Mouse (Mus musculus) heart, postnatal 0 days (tissue): ENCODE data around the gene Eif2s1.

Experiments
- CTCF ChIP-seq: IDR thresholded peaks from 2 replicates; pipeline ENCODE4 v1.5.1; 2016; ENCODE audit warnings: antibody characterized with exemption, control low read depth, low read depth
- EP300 ChIP-seq: IDR thresholded peaks from 2 replicates; pipeline ENCODE4 v1.6.1; 2016; ENCODE audit warnings: antibody characterized with exemption, low read depth

DNA sequence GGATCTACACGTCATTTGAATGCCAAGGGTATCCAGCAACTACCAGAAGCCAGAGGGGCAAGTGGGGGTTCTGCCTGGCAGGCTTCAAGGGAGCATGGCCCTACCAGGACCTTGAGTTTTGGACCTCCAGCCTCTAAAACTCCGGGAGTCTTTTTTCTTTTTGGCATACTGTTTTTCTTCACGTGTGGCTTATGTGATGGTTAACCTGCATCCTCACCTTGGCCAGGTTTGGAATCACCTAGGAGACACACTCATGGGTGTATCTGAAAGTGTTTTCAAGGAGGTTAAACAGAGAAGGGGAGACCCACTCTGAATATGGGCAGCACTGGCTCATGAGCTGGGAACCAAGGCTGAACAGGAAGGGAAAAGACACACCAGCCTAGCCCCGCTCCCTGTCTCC, 41.7 kb downstream of the Eif2s1 start:
- no peak for TF ChIP-seq CTCF
- no peak for TF ChIP-seq EP300
